Mouse (Mus musculus): ENCODE results near the gene Vps72.
"Not testable (repeated sequence)": the region's sequence is repeated elsewhere in the genome, so short reads cannot be mapped to it uniquely, and the experiment has no call there.

Vps72 gene

DNA sequence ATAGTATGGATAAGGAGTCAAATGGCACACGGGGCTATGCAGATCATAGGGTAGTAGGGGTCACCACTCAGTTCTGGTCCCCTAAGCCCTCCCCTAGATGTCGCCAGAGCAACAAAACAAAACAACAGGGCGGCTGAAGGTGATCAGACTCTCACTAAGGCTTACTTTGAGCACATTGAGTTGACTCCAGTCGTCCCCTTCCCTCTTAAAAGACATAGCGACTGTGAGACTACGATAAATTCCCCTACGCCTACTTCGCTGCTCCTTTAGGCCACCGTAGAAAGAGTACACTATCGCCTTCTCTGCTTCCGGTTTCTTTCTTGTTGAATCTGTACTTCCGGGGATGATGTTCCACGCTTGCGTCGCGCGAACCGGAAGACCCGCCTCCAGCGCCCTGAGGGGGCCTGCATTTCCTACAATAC, 22.9 kb downstream of the Vps72 start, which contains the start of the genes Scnm1 and Lysmd1:
Gene Scnm1 (minus strand): TSS at position 332 of the 422 bp plus-strand sequence.
Gene Lysmd1 (plus strand): TSS at position 409 of the 422 bp plus-strand sequence.
- DNase-seq (ENCODE audit: low spot score in 2 of 2): peak; percentile 87 to 91

DNA sequence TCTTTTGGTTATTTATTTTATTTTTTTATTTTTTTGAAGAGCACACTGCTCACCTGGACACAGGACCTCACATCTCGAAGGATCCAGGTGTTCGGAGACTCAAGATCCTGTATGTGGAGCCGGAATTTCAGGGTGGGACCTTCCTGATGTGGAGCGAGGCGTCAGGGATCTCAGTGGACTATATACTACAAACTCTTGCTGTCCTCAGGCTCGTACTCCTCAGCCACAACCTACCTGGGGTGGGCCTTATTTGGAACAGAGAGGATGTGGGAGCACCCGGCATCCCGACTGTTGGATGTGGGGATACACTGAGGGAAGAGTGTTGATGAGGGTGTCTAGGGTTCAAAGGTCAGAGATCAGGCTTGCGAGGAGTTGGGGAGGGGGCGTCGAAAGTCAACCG, 23.3 kb downstream of the Vps72 start:
- DNase-seq (ENCODE audit: low spot score in 2 of 2): not testable (repeated sequence)

- no peak for DNase-seq (ENCODE audit: low spot score in 2 of 2)
Measured at GRCm38 (mm10) chr3:95135023-95135422, 24.2 kb downstream of the Vps72 start.

GRCm38 (mm10) chr3:95135433-95136052, 24.7 kb downstream of the Vps72 start:
- no peak for DNase-seq (ENCODE audit: low spot score in 2 of 2)

GRCm38 (mm10) chr3:95136336-95136735, 25.5 kb downstream of the Vps72 start:
- no peak for DNase-seq (ENCODE audit: low spot score in 2 of 2)

GRCm38 (mm10) chr3:95139586-95140288, 28.9 kb downstream of the Vps72 start:
- DNase-seq (ENCODE audit: low spot score in 2 of 2): no peak

GRCm38 (mm10) chr3:95140289-95140595, 29.4 kb downstream of the Vps72 start:
- no peak for DNase-seq (ENCODE audit: low spot score in 2 of 2)

- no peak for DNase-seq (ENCODE audit: low spot score in 2 of 2)
Measured at GRCm38 (mm10) chr3:95140795-95141194, 30.0 kb downstream of the Vps72 start.

- no peak for DNase-seq (ENCODE audit: low spot score in 2 of 2)
Measured at GRCm38 (mm10) chr3:95141474-95141873, 30.7 kb downstream of the Vps72 start.

DNA sequence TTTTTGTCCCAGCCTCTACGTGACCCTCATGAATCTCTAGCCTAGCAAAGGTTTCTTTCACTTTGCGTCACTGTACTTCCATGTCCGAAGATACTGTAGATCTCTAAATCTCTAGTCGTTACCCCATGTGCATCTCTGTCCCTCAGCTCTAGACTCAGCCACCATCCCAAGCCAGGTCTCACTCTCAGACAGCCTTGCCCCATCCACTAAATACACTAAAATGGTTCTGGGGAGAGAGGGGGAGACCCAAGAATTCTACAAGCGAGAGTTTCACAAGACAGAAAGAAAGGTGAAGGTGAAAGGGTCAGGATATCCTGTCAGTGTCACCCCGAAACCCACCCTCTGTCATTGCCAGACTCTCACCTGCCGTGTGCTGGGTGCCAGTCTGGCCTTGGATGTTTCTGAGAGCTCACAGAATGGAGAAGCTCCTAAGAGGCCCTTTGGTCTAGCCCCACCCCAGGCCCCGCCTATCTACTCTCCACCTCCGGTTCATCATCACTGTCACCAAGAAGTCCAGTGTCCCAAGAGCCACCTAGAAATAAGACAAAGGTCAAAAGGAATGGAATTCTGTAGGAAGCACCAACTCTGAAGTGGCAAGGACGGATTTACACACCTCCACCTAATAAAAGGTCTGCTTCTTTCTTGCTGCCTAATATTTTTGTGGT, 31.3 kb downstream of the Vps72 start, which contains the start of gene Tnfaip8l2:
Gene Tnfaip8l2 (minus strand): TSS at position 409 of the 665 bp plus-strand sequence.
- no peak for DNase-seq (ENCODE audit: low spot score in 2 of 2)

- DNase-seq (ENCODE audit: low spot score in 2 of 2): peak in 1 of 2 experiments; percentile 80
Measured at GRCm38 (mm10) chr3:95142617-95143011, 31.8 kb downstream of the Vps72 start.

- DNase-seq (ENCODE audit: low spot score in 2 of 2): no peak
Measured at GRCm38 (mm10) chr3:95147924-95148323, 37.1 kb downstream of the Vps72 start.

GRCm38 (mm10) chr3:95153874-95154273, 43.1 kb downstream of the Vps72 start:
- DNase-seq (ENCODE audit: low spot score in 2 of 2): no peak

DNA sequence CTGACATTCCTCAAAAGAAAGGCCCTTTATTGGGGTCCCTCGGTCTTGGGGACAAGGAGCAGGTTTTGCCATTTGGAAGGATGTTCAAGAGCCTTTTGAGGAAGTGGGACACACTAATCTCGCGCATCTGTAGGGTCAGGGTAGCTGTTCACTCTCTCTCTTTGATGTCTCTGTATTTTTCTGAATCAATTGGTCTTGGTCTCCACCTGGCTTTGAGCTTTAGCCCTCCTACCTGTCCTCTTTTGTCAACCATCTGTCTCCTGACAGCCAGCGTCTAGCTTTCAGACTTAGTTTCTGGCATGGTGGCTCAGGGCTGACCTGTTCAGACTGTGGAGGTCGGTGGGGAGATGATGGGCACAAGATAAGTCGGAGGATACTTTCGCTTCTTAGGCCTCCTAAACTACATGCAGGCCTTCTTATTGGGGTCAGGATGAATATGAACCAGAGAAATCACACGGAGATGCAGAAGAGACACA, 48.7 kb downstream of the Vps72 start:
- no peak for DNase-seq (ENCODE audit: low spot score in 2 of 2)

- DNase-seq (ENCODE audit: low spot score in 2 of 2): peak; percentile 82 to 87
Measured at GRCm38 (mm10) chr3:95159987-95160963, 49.5 kb downstream of the Vps72 start, which contains the start of gene Sema6c. Gene Sema6c (plus strand): TSS chr3:95160457.

DNA sequence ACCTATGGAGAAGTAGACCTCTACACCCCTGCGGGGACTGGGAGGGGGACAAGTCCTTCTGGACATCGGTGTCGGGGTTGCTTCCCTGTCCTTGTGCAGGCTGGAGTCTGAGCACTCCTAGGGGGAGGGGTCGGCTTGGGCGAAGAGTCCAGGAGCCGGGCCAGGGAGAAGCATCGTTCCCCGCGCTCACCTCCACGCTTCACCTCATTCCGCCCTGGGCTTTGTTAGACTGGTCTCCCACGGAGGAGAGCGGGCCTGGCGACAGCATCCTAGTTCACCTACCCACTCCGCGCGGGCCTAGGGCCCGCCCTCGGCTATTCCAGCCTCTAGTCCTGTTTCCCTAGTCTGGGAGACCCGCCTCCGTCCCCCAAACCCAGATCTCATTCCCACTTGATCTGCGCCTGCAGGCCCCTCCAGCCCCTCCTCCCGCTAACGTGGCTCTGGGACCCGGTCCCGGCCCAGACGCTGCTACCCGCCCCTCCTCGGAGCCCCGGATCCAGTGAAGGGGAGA, 50.3 kb downstream of the Vps72 start:
- DNase-seq (ENCODE audit: low spot score in 2 of 2): peak in 1 of 2 experiments; percentile 12

GRCm38 (mm10) chr3:95161618-95162344, 51.0 kb downstream of the Vps72 start:
- no peak for DNase-seq (ENCODE audit: low spot score in 2 of 2)

GRCm38 (mm10) chr3:95162345-95162628, 51.5 kb downstream of the Vps72 start:
- DNase-seq (ENCODE audit: low spot score in 2 of 2): no peak

- DNase-seq (ENCODE audit: low spot score in 2 of 2): no peak
Measured at GRCm38 (mm10) chr3:95163419-95164255, 52.8 kb downstream of the Vps72 start.

- no peak for DNase-seq (ENCODE audit: low spot score in 2 of 2)
Measured at GRCm38 (mm10) chr3:95164256-95164550, 53.4 kb downstream of the Vps72 start.

Measured in frontal cortex, postnatal 10 days (tissue).